Mouse (Mus musculus): ENCODE measurements around the gene Gpr142.

Gene Gpr142

DNA sequence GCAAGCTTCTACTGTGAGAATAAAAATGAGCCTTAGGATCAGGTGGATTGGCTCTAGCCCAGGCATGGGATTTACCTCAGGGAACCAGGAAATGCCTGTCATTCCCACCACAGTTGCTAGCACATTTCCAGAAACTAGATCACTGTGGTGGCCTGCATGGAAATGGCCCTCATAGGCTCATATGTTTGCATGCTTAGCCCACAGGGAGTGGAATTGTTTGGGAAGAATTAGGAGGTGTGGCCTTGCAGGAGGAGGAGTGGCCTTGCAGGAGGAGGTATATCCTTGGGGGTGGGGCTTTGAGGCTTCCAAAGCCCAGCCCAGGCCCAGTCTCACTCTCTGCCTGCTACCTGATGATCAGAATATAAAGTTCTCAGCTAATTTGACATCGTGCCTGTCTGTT lies 3.2 kb downstream of the Gpr142 start:
- no peak for DNase-seq (ENCODE audit: low spot score)

GRCm38 (mm10) chr11:114802540-114803267 lies 4.0 kb downstream of the Gpr142 start:
- DNase-seq (ENCODE audit: low spot score), result no peak

DNA sequence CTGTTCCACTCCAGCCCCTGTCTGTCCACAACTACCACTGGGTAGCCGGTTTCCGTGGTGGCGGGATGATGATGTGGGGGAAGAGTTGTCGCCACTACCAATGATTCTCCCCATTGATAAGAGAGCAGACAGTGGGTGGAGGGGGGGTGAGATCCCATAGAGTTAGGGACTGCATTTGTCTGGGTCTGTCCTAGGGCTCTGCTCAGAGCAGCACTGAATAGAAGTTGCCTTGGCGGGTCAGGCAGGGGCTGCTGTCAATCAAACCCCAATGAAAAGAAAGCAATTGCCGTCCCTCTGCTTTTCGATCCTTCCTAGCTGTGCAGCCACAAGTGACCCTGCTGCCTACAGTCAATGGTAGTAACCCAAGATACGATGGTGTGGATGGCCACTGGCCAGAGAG lies 5.3 kb downstream of the Gpr142 start:
- no peak for DNase-seq (ENCODE audit: low spot score)

DNA sequence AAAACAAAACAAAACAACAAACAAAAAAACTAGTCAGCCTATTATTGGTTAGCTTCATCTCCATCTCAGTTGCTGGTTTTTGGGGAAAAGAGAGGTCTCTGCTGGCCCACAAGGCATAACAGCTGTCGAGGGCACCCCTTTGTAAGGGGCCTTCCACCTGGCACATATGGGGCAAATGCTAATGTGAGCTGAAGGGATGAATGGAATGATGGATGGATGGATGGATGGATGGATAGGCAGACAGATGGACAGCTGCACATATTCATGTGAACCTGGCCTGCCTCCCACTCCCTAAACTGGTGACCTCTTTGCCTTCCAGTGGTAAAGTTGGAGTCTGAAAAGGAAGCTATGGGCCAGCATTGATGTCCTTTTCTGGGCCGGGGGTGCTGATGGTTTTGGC lies 8.3 kb downstream of the Gpr142 start:
- DNase-seq (ENCODE audit: low spot score), result no peak

GRCm38 (mm10) chr11:114807686-114808427 lies 9.1 kb downstream of the Gpr142 start:
- no peak for DNase-seq (ENCODE audit: low spot score)

DNA sequence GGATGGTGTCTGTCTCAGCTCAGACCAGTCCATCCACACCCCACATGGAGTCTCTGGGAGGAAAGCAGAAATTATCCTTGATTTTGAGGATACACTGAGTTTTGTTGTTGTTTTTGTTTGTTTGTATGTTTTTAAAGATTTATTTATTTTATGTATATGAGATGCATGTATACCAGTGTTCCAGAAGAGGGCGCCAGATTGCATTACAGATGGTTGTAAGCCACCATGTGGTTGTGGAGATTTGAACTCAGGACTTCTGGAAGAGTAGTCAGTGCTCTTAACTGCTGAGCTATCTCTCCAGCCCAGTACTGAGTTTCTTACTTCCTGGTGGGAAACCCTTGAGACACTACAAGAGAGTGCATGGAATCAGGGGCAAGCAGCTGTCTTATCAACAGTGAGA lies 10.6 kb downstream of the Gpr142 start:
- DNase-seq (ENCODE audit: low spot score), result no peak

DNA sequence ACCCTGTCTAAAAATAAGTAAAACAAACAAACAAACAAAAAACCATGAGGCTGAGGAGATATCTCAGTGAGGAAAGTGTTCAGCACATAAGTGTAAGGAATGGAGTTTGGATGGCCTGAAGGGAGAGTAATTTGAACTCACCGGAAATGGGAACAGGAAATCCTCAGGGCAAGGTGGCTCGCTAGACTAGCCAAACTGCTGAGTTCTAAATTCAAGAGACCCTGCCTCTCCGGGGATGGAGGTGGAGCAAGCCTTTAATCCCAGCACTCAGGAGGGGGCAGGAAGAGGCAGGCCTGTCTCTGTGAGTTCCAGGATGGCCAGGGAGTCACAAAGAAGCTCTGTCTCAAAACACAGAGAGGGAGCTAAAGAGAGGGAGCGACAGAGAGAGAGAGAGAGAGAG lies 11.6 kb downstream of the Gpr142 start:
- DNase-seq (ENCODE audit: low spot score), result no peak

DNA sequence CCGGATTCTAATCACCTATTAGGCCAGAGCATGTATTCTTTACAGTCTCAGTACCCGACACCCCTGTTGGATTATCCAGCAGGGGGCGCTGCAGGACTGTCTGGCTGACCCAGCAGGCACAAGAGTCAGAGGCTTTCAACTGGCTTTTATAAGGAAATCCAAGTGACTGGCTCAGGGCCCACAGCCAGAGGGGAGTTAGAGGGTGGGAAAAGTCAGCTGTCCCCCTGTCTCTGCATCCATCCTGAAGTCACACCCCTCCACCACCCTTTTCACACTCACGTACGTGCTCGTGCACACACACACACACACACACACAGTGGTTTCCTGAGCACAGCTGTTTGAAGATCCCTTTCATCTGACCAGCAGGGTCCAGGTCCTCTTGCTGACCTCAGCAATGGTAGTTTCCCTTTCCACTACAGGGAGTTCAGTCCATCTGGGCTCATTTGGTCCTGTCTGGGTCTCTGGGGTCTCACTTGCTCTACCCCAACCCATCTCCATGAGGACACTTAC lies 14.1 kb downstream of the Gpr142 start:
- peak; percentile 68 for DNase-seq (ENCODE audit: low spot score)

DNA sequence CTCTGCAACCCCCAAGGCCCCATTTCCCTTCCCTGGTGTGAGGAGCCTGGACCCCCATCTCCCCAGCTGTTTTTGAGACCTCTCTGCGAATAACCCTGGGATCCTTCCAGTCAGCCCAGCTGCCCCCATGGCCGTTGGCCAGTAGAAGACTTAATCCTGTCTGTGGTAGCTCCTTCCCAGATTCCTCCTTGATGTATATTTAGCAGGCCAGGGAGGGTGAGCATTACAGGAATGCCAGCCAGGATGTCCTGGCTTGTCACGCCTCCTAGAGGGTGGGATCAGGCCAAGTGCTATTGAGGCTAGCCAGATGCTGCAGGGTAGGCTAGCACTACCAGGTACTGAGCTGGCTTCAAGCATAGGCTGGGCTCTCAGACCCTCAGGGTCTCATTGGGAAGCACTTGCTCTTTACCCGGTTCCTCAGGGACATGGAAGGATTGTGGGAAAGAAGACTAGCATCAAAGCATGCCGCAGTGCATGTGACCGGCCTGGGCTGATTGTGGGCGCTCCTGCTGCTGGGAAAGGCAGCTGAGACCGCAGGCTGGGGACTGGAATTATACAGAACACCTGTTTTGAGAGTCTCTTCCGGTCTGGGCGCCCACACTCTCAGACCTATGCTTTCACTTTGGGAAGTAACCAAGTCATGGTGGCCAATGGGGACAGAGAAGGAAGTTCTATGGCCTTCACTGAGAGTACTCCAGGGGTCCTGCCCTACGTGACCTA lies 16.3 kb downstream of the Gpr142 start:
- no peak for DNase-seq (ENCODE audit: low spot score)

- no peak for DNase-seq (ENCODE audit: low spot score)
Observed at GRCm38 (mm10) chr11:114816934-114817333, 18.2 kb downstream of the Gpr142 start.

DNA sequence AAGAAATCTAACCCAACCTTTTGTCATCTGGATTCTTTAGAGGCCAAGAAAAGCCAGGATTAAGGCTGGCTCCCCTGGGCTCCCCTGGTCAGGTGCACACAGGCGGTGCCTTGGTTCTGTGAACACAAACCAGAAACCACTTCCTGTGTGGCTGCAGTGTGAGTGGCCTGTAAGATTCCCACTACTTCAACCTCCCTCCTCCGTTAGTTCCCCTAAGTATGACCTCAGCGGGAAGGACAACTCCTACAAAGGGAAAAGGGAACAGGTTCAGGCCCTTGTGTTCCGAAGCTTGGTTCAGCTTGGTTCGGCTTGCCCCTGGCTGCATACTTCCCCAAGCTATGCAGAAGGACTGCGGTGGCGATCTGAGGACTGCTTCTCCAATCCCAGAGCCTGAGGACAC lies 19.5 kb downstream of the Gpr142 start:
- no peak for DNase-seq (ENCODE audit: low spot score)

DNA sequence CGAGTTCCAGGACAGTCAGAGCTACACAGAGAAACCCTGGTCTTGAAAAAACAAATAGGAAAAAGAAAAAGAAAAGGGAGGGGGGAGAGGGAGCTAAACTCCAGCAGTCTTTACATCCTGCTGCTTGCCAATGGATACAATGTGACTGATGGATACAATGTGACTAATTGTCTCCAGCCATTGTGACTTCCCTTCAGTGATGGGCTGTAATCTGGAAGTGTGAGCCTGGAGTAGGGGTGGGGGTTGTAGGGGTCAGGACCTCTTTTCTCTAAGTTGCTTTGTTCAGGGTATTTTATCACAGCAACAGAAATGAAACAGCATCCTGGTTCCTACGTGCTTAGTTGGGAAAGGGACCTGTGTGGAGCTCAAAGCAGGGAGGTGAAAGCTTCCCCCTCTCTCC lies 20.4 kb downstream of the Gpr142 start:
- DNase-seq (ENCODE audit: low spot score), result no peak

DNA sequence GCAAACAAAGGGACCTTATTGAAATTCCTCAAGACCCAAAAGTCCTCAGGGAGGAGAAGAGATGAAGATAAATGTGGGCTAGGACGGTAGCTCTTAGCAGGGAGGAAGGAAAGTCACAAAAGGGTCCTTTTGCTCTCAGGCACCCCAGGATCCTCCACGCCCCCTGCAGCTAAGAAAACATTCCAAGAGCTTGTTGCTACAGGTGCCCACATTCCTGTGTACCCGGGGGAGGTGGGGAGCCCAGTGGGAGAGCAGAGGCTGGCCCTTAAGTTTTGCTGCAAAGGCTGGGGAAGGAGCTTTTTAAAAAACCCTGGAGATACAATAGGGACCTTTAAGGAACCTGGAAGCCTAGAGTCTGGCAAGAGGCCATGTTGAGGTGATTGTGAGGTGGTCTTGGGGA lies 21.7 kb downstream of the Gpr142 start:
- DNase-seq (ENCODE audit: low spot score), result no peak

DNA sequence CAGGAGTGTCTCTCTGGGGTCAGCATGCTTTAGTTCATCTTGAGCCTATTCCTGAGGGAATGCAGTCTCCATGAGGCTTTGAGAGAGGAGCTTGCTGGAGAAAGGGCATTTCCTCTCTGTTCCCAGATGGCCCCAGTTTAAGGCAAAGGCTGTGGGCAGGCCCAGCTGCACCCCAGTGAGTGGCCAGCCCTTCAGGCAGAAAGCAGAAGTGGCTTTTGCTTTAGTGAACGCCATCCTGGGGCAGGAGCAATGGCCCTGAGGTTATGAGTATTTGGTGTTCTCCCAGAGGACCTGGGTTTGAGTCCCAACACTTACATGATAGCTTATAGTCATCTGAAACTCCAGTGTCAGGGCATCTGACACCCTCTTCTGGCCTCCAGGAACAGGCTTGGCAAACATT lies 22.6 kb downstream of the Gpr142 start:
- DNase-seq (ENCODE audit: low spot score), result no peak

- no peak for DNase-seq (ENCODE audit: low spot score)
Observed at GRCm38 (mm10) chr11:114822727-114823126, 24.0 kb downstream of the Gpr142 start.

- no peak for DNase-seq (ENCODE audit: low spot score)
Observed at GRCm38 (mm10) chr11:114823199-114823725, 24.5 kb downstream of the Gpr142 start.

- DNase-seq (ENCODE audit: low spot score), result no peak
Observed at GRCm38 (mm10) chr11:114826686-114827085, 28.0 kb downstream of the Gpr142 start.

- DNase-seq (ENCODE audit: low spot score), result no peak
Observed at GRCm38 (mm10) chr11:114829499-114830432, 31.0 kb downstream of the Gpr142 start.

- no peak for DNase-seq (ENCODE audit: low spot score)
Observed at GRCm38 (mm10) chr11:114830433-114830773, 31.7 kb downstream of the Gpr142 start.

DNA sequence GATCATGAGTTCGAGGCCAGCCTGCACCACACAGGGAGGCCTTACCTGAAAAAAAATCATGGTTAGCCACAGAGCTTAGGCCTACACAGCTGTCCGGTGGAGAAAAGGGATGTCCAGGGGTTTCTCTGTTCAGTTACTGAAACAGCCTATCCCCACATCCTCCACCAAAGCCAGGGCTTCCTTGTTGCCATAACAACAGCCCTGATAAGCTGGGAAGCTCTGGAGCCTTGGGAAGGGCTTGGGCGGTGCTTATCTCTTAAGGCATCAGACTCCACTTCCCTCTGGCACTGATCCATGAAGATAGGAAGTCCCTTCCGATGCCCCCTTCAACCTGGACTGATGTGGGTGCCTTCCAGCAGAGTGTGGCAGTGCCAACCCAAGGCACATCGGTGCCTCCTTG lies 34.4 kb downstream of the Gpr142 start:
- no peak for DNase-seq (ENCODE audit: low spot score)

GRCm38 (mm10) chr11:114843818-114844463 lies 45.2 kb downstream of the Gpr142 start:
- DNase-seq (ENCODE audit: low spot score), result no peak
